Mouse (Mus musculus): Measurements from ENCODE around the gene Synpo2l.

- TF ChIP-seq CTCF (IDR thresholded peaks at IDR 0.05; ENCODE audit: extremely low read depth, insufficient read depth, low read length) (no peak), POLR2A (IDR thresholded peaks at IDR 0.05; ENCODE audit: extremely low read depth, insufficient read depth, low read length) (no peak)
Observed at GRCm38 (mm10) chr14:20698515-20698914, 30.4 kb upstream of the Synpo2l start.
